Mouse (Mus musculus) MEL (cell line): Measurements from ENCODE around the gene D10Wsu102e.

ENCODE experiments used
- CTCF ChIP-seq, 3 experiments: IDR thresholded peaks in 2 of 3; conservative IDR thresholded peaks in 1 of 3; 2 replicates each; pipeline ENCODE4 v1.5.1; 2011 to 2012; ENCODE audit warnings: low read length in 3 of 3, low read depth in 2 of 3, mild to moderate bottlenecking in 2 of 3, improper control_type of control experiment in 1 of 3, inconsistent platforms in 1 of 3, mixed read lengths in 1 of 3, moderate library complexity in 1 of 3; ENCODE audit not compliant: control insufficient read depth in 1 of 3, insufficient read depth in 1 of 3, poor library complexity in 1 of 3, severe bottlenecking in 1 of 3
- GATA1 ChIP-seq: IDR thresholded peaks from 2 replicates; pipeline ENCODE4 v1.6.1; 2011; ENCODE audit warnings: low read depth, low read length, improper control_type of control experiment
- HCFC1 ChIP-seq: IDR thresholded peaks from 2 replicates; pipeline ENCODE4 v1.6.1; 2012; ENCODE audit warnings: low read depth, mild to moderate bottlenecking, inconsistent platforms, low read length, improper control_type of control experiment, moderate library complexity
- MAX ChIP-seq: IDR thresholded peaks from 2 replicates; pipeline ENCODE4 v1.6.1; 2011; ENCODE audit warnings: low read length, improper control_type of control experiment
- MAZ ChIP-seq: IDR thresholded peaks from 2 replicates; pipeline ENCODE4 v1.6.1; 2012; ENCODE audit warnings: low read depth, mild to moderate bottlenecking, inconsistent platforms, low read length, improper control_type of control experiment
- MEF2A ChIP-seq: IDR thresholded peaks from 2 replicates; pipeline ENCODE4 v1.6.1; 2014; ENCODE audit warnings: low read depth, mild to moderate bottlenecking, inconsistent platforms, low read length, improper control_type of control experiment; ENCODE audit not compliant: poor library complexity, insufficient replicate concordance, severe bottlenecking; ENCODE audit errors: extremely low read depth
- POLR2A ChIP-seq, 2 experiments: IDR thresholded peaks; 2 replicates each; pipeline ENCODE4 v1.6.1; 2011 to 2012; ENCODE audit warnings: low read length in 2 of 2, mild to moderate bottlenecking in 2 of 2, control low read depth in 1 of 2, improper control_type of control experiment in 1 of 2, low read depth in 1 of 2, moderate library complexity in 1 of 2; ENCODE audit not compliant: control insufficient read depth in 1 of 2, insufficient read depth in 1 of 2, poor library complexity in 1 of 2

DNA sequence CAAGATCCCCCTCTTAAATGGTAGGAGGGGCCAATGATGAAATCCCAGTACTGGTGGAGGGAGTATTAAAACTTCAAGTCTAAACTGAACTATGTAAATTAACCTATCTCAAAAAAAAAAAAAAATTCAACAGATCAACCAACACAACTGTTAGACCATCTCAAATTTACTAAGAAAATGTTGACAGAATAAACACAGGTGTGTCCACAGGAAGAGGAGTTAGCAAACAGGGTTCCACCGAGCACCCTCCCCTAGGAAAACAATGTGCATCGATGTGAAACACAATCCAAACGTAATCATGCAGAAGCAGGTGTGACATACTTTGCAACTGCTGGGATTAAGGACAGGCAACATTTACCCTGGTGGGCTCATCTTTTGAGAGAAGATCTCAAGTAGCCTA is 35.1 kb upstream of the D10Wsu102e start:
- no peak for TF ChIP-seq HCFC1
- TF ChIP-seq CTCF (IDR thresholded peaks at IDR 0.05 in 2 of 3, conservative IDR thresholded peaks at IDR 0.05 in 1 of 3; ENCODE audit: control insufficient read depth in 1 of 3, insufficient read depth in 1 of 3, low read depth in 2 of 3, low read length in 3 of 3, poor library complexity in 1 of 3, severe bottlenecking in 1 of 3) = no peak
- TF ChIP-seq MAX = no peak
- TF ChIP-seq MAZ = no peak
- no peak for TF ChIP-seq POLR2A (IDR thresholded peaks at IDR 0.05; ENCODE audit: control insufficient read depth in 1 of 2, insufficient read depth in 1 of 2, low read depth in 1 of 2, low read length in 2 of 2, poor library complexity in 1 of 2)
- TF ChIP-seq GATA1 = no peak
- TF ChIP-seq MEF2A = no peak
